Comparison of ENCODE assay signal across 1 mouse cellular context in genomic region chr2:155073978-155074765, GRCm38 (mm10).
TF ChIP-seq lines count a peak whose summit lies in the region.

Gene Ahcy (minus strand): TSS chr2:155074497.

TF ChIP-seq in CH12.LX, 34 proteins besides CTCF, POLR2A, EP300 and RAD21 (continued from another document):
- TF ChIP-seq HCFC1 (IDR thresholded peaks at IDR 0.05; ENCODE audit: low read depth, low read length) (peak; percentile 95), TCF12 (IDR thresholded peaks at IDR 0.05; ENCODE audit: low read depth, low read length) (peak; percentile 46), POLR2AphosphoS2 (IDR thresholded peaks at IDR 0.05; ENCODE audit: low read depth, low read length) (peak; percentile 80; the same call in 1 of the 2 replicates), MAFK (IDR thresholded peaks at IDR 0.05; ENCODE audit: insufficient replicate concordance, low read length) (no peak), ZKSCAN1 (IDR thresholded peaks at IDR 0.05; ENCODE audit: borderline replicate concordance, low read depth, low read length) (no peak), GABPA (IDR thresholded peaks at IDR 0.05; ENCODE audit: insufficient replicate concordance, low read depth, low read length) (peak; percentile 51; the same call in 1 of the 2 replicates), CHD1 (IDR thresholded peaks at IDR 0.05; ENCODE audit: low read depth, low read length) (no peak)
